18 mouse cellular contexts compared by ENCODE assay signal in genomic region chr16:97168614-97169013, GRCm38 (mm10). TPM values are rescaled to one million over a fixed set of nuclear protein-coding genes. Genes with fewer than 3 reads are reported as not detected.
A peak's percentile ranks its signal among the peaks of the same experiment; 100 is the strongest.
DNase-seq lines count a peak whose midpoint lies in the region; ATAC-seq and TF ChIP-seq lines count a peak whose summit lies in the region.
"Had no signal": no experiment of that assay in that cellular context is flagged by ENCODE, and none has a peak within 500 bp of the region (broad histone marks: within the 10 kb centered on the region; RNA-seq: fewer than 3 reads in every experiment).

No protein-coding gene starts in this region.

- no peak overlapping the region for H3K9ac ChIP-seq in heart, adult 2 months (ENCODE audit: low read depth, low read length)
- peak overlapping the region; percentile 44 for H3K9ac ChIP-seq in forebrain, embryonic 16.5 days (replicated peaks; ENCODE audit: low read depth, low read length)
- H3K9ac ChIP-seq in midbrain, embryonic 11.5 days (ENCODE audit: low read length) = no peak overlapping the region
- H3K9ac ChIP-seq in neural tube, embryonic 15.5 days (replicated peaks) = peak overlapping the region; percentile 88
- H3K9ac ChIP-seq: liver, embryonic 14.5 days had no signal

- TF ChIP-seq CTCF in heart, adult 2 months (IDR thresholded peaks at IDR 0.05) = no peak

- intact Hi-C loops in heart, adult 2 months (cut with DNase I) = no loop called here

- H3K4me1 ChIP-seq in heart, adult 2 months (ENCODE audit: control insufficient read depth, insufficient read depth, low read length) = no peaks in the 10 kb centered on the region
- H3K4me1 ChIP-seq in forebrain, embryonic 16.5 days (replicated peaks; ENCODE audit: control insufficient read depth, insufficient read depth, low read length) = peaks cover 38% of the 10 kb centered on the region
- H3K4me1 ChIP-seq in midbrain, embryonic 11.5 days (ENCODE audit: control insufficient read depth, insufficient read depth, low read length) = peaks cover 6% of the 10 kb centered on the region
- peaks cover 53% of the 10 kb centered on the region for H3K4me1 ChIP-seq in neural tube, embryonic 15.5 days

- H3K9me3 ChIP-seq in forebrain, embryonic 16.5 days (ENCODE audit: control insufficient read depth, low read length) = no peaks in the 10 kb centered on the region
- H3K9me3 ChIP-seq in midbrain, embryonic 11.5 days (ENCODE audit: control insufficient read depth, low read length) = no peaks in the 10 kb centered on the region
- no peaks in the 10 kb centered on the region for H3K9me3 ChIP-seq in neural tube, embryonic 15.5 days (replicated peaks)

- no peaks in the 10 kb centered on the region for H3K79me2 ChIP-seq in heart, adult 2 months (replicated peaks; ENCODE audit: control insufficient read depth, insufficient read depth, low read length)

- no peak for TF ChIP-seq EP300 in heart, adult 2 months (IDR thresholded peaks at IDR 0.05; ENCODE audit: insufficient read depth, low read depth, low read length)

- no peak for ATAC-seq in forebrain, embryonic 16.5 days
- ATAC-seq in midbrain, embryonic 11.5 days (ENCODE audit: low FRiP score) = no peak
- ATAC-seq in neural tube, embryonic 15.5 days (ENCODE audit: low FRiP score) = no peak
- ATAC-seq: inflammation-experienced regulatory T-cells, adult 6 months had no signal

- H3K36me3 ChIP-seq in heart, adult 2 months (ENCODE audit: control insufficient read depth, insufficient read depth, low read length) = no peaks in the 10 kb centered on the region
- H3K36me3 ChIP-seq in forebrain, embryonic 16.5 days (ENCODE audit: control insufficient read depth, insufficient read depth) = no peaks in the 10 kb centered on the region
- no peaks in the 10 kb centered on the region for H3K36me3 ChIP-seq in midbrain, embryonic 11.5 days (ENCODE audit: control insufficient read depth, insufficient read depth, low read length)
- H3K36me3 ChIP-seq in neural tube, embryonic 15.5 days = no peaks in the 10 kb centered on the region

- 64% methylated on average over 3 of the region's 3 CpGs for WGBS in heart, adult 2 months
- 42% methylated on average over 3 of the region's 3 CpGs for WGBS in forebrain, embryonic 16.5 days
- 44% methylated on average over 3 of the region's 3 CpGs for WGBS in midbrain, embryonic 11.5 days
- 35% methylated on average over 3 of the region's 3 CpGs for WGBS in neural tube, embryonic 15.5 days

- H3K4me3 ChIP-seq in heart, adult 2 months = no peak overlapping the region
- peak overlapping the region; percentile 66 for H3K4me3 ChIP-seq in forebrain, embryonic 16.5 days (replicated peaks; ENCODE audit: low read length)
- peak overlapping the region; percentile 74; the same call in 1 of the 2 replicates for H3K4me3 ChIP-seq in midbrain, embryonic 11.5 days (ENCODE audit: low read depth, low read length)
- H3K4me3 ChIP-seq in neural tube, embryonic 15.5 days (replicated peaks) = peak overlapping the region; percentile 65

- no peak for TF ChIP-seq POLR2A in heart, adult 2 months (IDR thresholded peaks at IDR 0.05; ENCODE audit: insufficient read depth, low read depth, low read length)

- H3K4me2 ChIP-seq in forebrain, embryonic 16.5 days (ENCODE audit: low read length) = peak overlapping the region; percentile 73
- H3K4me2 ChIP-seq in midbrain, embryonic 11.5 days = peak overlapping the region; percentile 98
- H3K4me2 ChIP-seq in neural tube, embryonic 15.5 days = peak overlapping the region; percentile 85

- peaks cover 2% of the 10 kb centered on the region for H3K27me3 ChIP-seq in heart, adult 2 months (ENCODE audit: control insufficient read depth, insufficient read depth, low read length)
- H3K27me3 ChIP-seq in forebrain, embryonic 16.5 days (replicated peaks; ENCODE audit: control insufficient read depth, insufficient read depth, low read length) = 0 out of 2 replicates have a peak, but pooled peaks cover 3% of the 10 kb centered on the region
- peaks cover 33% of the 10 kb centered on the region for H3K27me3 ChIP-seq in midbrain, embryonic 11.5 days (ENCODE audit: control insufficient read depth, insufficient read depth, low read length)
- H3K27me3 ChIP-seq in neural tube, embryonic 15.5 days (replicated peaks) = peaks cover 4% of the 10 kb centered on the region; the same call in 1 of the 2 replicates

- peak; percentile 53 for DNase-seq in heart, adult 11 months
- no peak for DNase-seq in heart, adult 2 months
- no peak for DNase-seq in midbrain, embryonic 11.5 days (ENCODE audit: low spot score, missing footprints)
- no peak for DNase-seq in adrenal gland, adult 8-10 months
- DNase-seq in urinary bladder, postnatal 14 days (ENCODE audit: low spot score) = no peak
- DNase-seq: B cell, adult 2 months; cerebellum, adult 18-20 months; kidney, adult 9 months; kidney, postnatal 4 days; layer of hippocampus, postnatal 36 days; lung, postnatal 10 days; thymus, postnatal 36 days had no signal

- H3K27ac ChIP-seq in heart, adult 2 months = no peak overlapping the region
- H3K27ac ChIP-seq in forebrain, embryonic 16.5 days (ENCODE audit: low read length) = peak overlapping the region; percentile 87
- no peak overlapping the region for H3K27ac ChIP-seq in midbrain, embryonic 11.5 days (ENCODE audit: low read depth, low read length)
- H3K27ac ChIP-seq in neural tube, embryonic 15.5 days (replicated peaks) = peak overlapping the region; percentile 96
- H3K27ac ChIP-seq: liver, embryonic 14.5 days; stomach, postnatal 0 days had no signal

RNA-seq across cellular contexts. Expression of gene Dscam, which starts 1.9 kb away (rescaled TPM):
- not detected for total RNA-seq in heart, adult 2 months (2021)
- polyA plus RNA-seq in heart, adult 2 months (2012; rRNA removed) = 0.06 TPM in 1 of 2 replicates, not detected in the other
- 7.1 and 8.5 TPM in 2 replicates for polyA plus RNA-seq in forebrain, embryonic 16.5 days (2015; fragmentation: Nextera tagmentation; extraction: Ambion mirVana)
- 2.9 and 3.2 TPM in 2 replicates for polyA plus RNA-seq in midbrain, embryonic 11.5 days (2014; fragmentation: Nextera tagmentation; extraction: Ambion mirVana)
- 12.2 and 13.2 TPM in 2 replicates for polyA plus RNA-seq in neural tube, embryonic 15.5 days (2015; fragmentation: Nextera tagmentation; extraction: Ambion mirVana)
- under 1 TPM in 3 of 4 experiments, not detected in 1; 0.03 to 0.28 (median 0.03) TPM for total RNA-seq in adrenal gland, adult 8-10 months (2022)
- polyA plus RNA-seq: heart, embryonic 16.5 days; liver, embryonic 14.5 days had no signal

Comparison
In these comparisons a context has a peak if more than half of its experiments do, and no peak if none do; other contexts are left out.
1. H3K27ac ChIP-seq: peak in forebrain, embryonic 16.5 days (single experiment) and neural tube, embryonic 15.5 days (single experiment); none in heart, adult 2 months (single experiment) and midbrain, embryonic 11.5 days (single experiment).
2. H3K9ac ChIP-seq: peak in forebrain, embryonic 16.5 days (single experiment) and neural tube, embryonic 15.5 days (single experiment); none in heart, adult 2 months (single experiment) and midbrain, embryonic 11.5 days (single experiment).
3. Peak in every context shown above with its lines, with median percentiles within 50 percentile points of each other: H3K4me2 ChIP-seq.